Mouse (Mus musculus) G1E (cell line): Measurements from ENCODE around the gene Dhcr24. TPM values are rescaled to one million over a fixed set of nuclear protein-coding genes. Genes with fewer than 3 reads are reported as not detected.

Experiments
- ATAC-seq: 2 replicates; pipeline ENCODE4 v1.8.0; 2016; ENCODE audit warnings: mild to moderate bottlenecking; ENCODE audit not compliant: insufficient number of reproducible peaks, poor library complexity, low FRiP score, severe bottlenecking; ENCODE audit errors: extremely low read depth
- DNase-seq: peaks from one replicate; pipeline ENCODE4 v3.0.0; 2012; ENCODE audit warnings: low spot score
- H3K27me3 ChIP-seq: 2 replicates; pipeline ENCODE4 v1.6.1; 2012; ENCODE audit warnings: mild to moderate bottlenecking, low read length, inconsistent platforms; ENCODE audit not compliant: insufficient read depth
- H3K36me3 ChIP-seq: replicated peaks from 2 replicates; pipeline ENCODE3; 2012; ENCODE audit warnings: mild to moderate bottlenecking, inconsistent platforms
- H3K4me1 ChIP-seq: 2 replicates; pipeline ENCODE4 v1.6.1; 2012; ENCODE audit warnings: low read depth, low read length, inconsistent platforms, mixed read lengths; ENCODE audit not compliant: insufficient read depth
- H3K4me3 ChIP-seq: 2 replicates; pipeline ENCODE4 v1.5.1; 2012; ENCODE audit warnings: low read depth, mild to moderate bottlenecking, inconsistent platforms, low read length, moderate library complexity, mixed read lengths
- H3K9me3 ChIP-seq: replicated peaks from 2 replicates; pipeline ENCODE4 v1.6.1; 2012; ENCODE audit warnings: inconsistent platforms
- CTCF ChIP-seq: IDR thresholded peaks from 2 replicates; pipeline ENCODE4 v1.5.1; 2012; ENCODE audit warnings: low read depth, low read length, inconsistent platforms, mixed read lengths
- GATA1 ChIP-seq: IDR thresholded peaks from 2 replicates; pipeline ENCODE4 v1.6.1; 2012; ENCODE audit warnings: borderline replicate concordance, low read length, inconsistent platforms, mixed read lengths
- GATA2 ChIP-seq: IDR thresholded peaks from 2 replicates; pipeline ENCODE4 v1.6.1; 2012; ENCODE audit warnings: low read depth, low read length, inconsistent platforms, borderline replicate concordance
- POLR2AphosphoS5 ChIP-seq: IDR thresholded peaks from 2 replicates; pipeline ENCODE4 v1.6.1; 2012; ENCODE audit warnings: low read depth, low read length, inconsistent platforms; ENCODE audit not compliant: insufficient replicate concordance
- TAL1 ChIP-seq: conservative IDR thresholded peaks from 2 replicates; pipeline ENCODE4 v1.6.1; 2012; ENCODE audit warnings: low read depth, low read length, inconsistent platforms, mixed read lengths
- polyA plus RNA-seq: library from polyadenylated mRNA; stranded (reverse); fragments of >175 nt; gene quantifications from 2 replicates; pipeline ENCODE4 v1.2.3, GENCODE M21; 2012
- total RNA-seq, 2 experiments: library from RNA; stranded (forward) in 1 of 2; stranded (reverse) in 1 of 2; fragments of 200-1000 nt in 1 of 2; fragments of >200 nt in 1 of 2; fragmentation: Nextera tagmentation in 1 of 2; gene quantifications; 2 replicates each; pipeline ENCODE4 v1.2.3; 2014 to 2017

Dhcr24 gene
- total and polyA plus RNA-seq, 3 experiments: 15.4 to 43.4 (median 33.2) TPM

GRCm38 (mm10) chr4:106559343-106560212 lies 1.3 kb upstream of the Dhcr24 start:
- Histone ChIP-seq H3K36me3 (peaks cover 26% of the 10 kb centered on the region), H3K9me3 (no peaks in the 10 kb centered on the region), H3K4me1 (peaks cover 46% of the 10 kb centered on the region), H3K27me3 (peaks cover 9% of the 10 kb centered on the region), H3K4me3 (no peak overlapping the region)
- TF ChIP-seq CTCF (no peak), GATA2 (no peak), GATA1 (no peak), POLR2AphosphoS5 (no peak), TAL1 (no peak)
- no peak for ATAC-seq
- no peak for DNase-seq

GRCm38 (mm10) chr4:106560213-106560845 lies 509 bp upstream of the Dhcr24 start:
- TF ChIP-seq GATA1 (no peak), CTCF (no peak), GATA2 (no peak), POLR2AphosphoS5 (no peak), TAL1 (no peak)
- Histone ChIP-seq H3K4me1 (peaks cover 47% of the 10 kb centered on the region), H3K9me3 (no peaks in the 10 kb centered on the region), H3K4me3 (peak overlapping the region; percentile 89), H3K36me3 (peaks cover 33% of the 10 kb centered on the region), H3K27me3 (peaks cover 5% of the 10 kb centered on the region)
- ATAC-seq (peak; percentile 54), DNase-seq (no peak)

GRCm38 (mm10) chr4:106562006-106562405 lies 1.2 kb downstream of the Dhcr24 start:
- Histone ChIP-seq H3K9me3 (no peaks in the 10 kb centered on the region), H3K27me3 (no peaks in the 10 kb centered on the region), H3K4me3 (peak overlapping the region; percentile 89), H3K4me1 (peaks cover 47% of the 10 kb centered on the region), H3K36me3 (peaks cover 50% of the 10 kb centered on the region)
- TF ChIP-seq GATA1: no peak
- no peak for TF ChIP-seq CTCF
- no peak for TF ChIP-seq GATA2
- no peak for TF ChIP-seq POLR2AphosphoS5
- TF ChIP-seq TAL1: no peak
- DNase-seq (no peak), ATAC-seq (no peak)

GRCm38 (mm10) chr4:106562837-106563790 lies 2.3 kb downstream of the Dhcr24 start:
- TF ChIP-seq POLR2AphosphoS5 (no peak), GATA1 (no peak), TAL1 (no peak), GATA2 (no peak), CTCF (no peak)
- Histone ChIP-seq H3K9me3 (no peaks in the 10 kb centered on the region), H3K36me3 (peaks cover 61% of the 10 kb centered on the region), H3K4me1 (peaks cover 45% of the 10 kb centered on the region), H3K27me3 (no peaks in the 10 kb centered on the region), H3K4me3 (peak overlapping the region; percentile 89; the same call in 1 of the 2 replicates)
- ATAC-seq: 0 out of 2 replicates have a peak, but pooled peaks have one; percentile 15
- DNase-seq: no peak

- Histone ChIP-seq H3K4me1 (peaks cover 45% of the 10 kb centered on the region), H3K4me3 (no peak overlapping the region), H3K9me3 (no peaks in the 10 kb centered on the region), H3K27me3 (no peaks in the 10 kb centered on the region), H3K36me3 (peaks cover 67% of the 10 kb centered on the region)
- DNase-seq (no peak), ATAC-seq (no peak)
- no peak for TF ChIP-seq POLR2AphosphoS5
Observed at GRCm38 (mm10) chr4:106564161-106564560, 3.3 kb downstream of the Dhcr24 start.
